7 mouse cellular contexts compared by ENCODE assay signal in the genomic region with DNA sequence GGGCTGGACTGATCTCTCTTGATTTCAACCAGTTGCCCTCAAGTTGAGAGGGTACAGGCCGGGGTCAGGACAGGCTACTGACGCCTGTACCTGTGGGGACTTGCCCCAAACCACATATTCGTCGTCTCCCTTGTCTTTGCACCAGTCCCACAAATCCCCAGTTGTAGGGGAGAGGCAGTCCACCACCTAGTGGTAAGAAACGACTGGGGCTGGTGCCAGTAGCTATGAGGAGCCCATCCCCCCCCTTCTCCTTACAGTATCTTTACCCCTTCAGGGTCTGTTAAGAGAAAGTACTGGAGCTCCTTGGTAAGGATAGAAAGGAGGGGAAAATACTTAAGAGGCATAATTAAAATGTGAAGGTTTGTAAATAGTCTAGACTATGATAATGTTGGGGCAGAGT. TPM values are rescaled to one million over a fixed set of nuclear protein-coding genes. Genes with fewer than 3 reads are reported as not detected.
DNase-seq lines count a peak whose midpoint lies in the region; ATAC-seq and TF ChIP-seq lines count a peak whose summit lies in the region.
"Not testable (repeated sequence)": the region's sequence is repeated elsewhere in the genome, so short reads cannot be mapped to it uniquely, and the experiment has no call there.

No protein-coding gene starts in this region.

- peak; percentile 43 for DNase-seq in R1 (ENCODE audit: low read depth, low spot score)
- DNase-seq in forebrain, postnatal 0 days; heart, postnatal 0 days (ENCODE audit: low spot score): not testable (repeated sequence)
- peak; percentile 65 for DNase-seq in lung, postnatal 10 days

- peaks cover 31% of the 10 kb centered on the region for H3K4me1 ChIP-seq in forebrain, postnatal 0 days (ENCODE audit: insufficient read depth)
- peaks cover 21% of the 10 kb centered on the region for H3K4me1 ChIP-seq in heart, postnatal 0 days (ENCODE audit: control insufficient read depth, insufficient read depth)
- peaks cover 48% of the 10 kb centered on the region for H3K4me1 ChIP-seq in kidney, embryonic 16.5 days (ENCODE audit: insufficient read depth, low read length)
- peaks cover 76% of the 10 kb centered on the region for H3K4me1 ChIP-seq in liver, embryonic 12.5 days
- peaks cover 21% of the 10 kb centered on the region for H3K4me1 ChIP-seq in stomach, embryonic 14.5 days (ENCODE audit: control insufficient read depth, insufficient read depth, low read length)

- TF ChIP-seq CTCF in forebrain, postnatal 0 days (IDR thresholded peaks at IDR 0.05; ENCODE audit: low read depth), result peak; percentile 25; the same call in 1 of the 2 replicates
- TF ChIP-seq CTCF in heart, postnatal 0 days (IDR thresholded peaks at IDR 0.05; ENCODE audit: low read depth), result peak; percentile 34

- H3K27ac ChIP-seq in forebrain, postnatal 0 days (ENCODE audit: low read depth, low read length); kidney, embryonic 16.5 days (ENCODE audit: low read length): not testable (repeated sequence)
- H3K27ac ChIP-seq in heart, postnatal 0 days (ENCODE audit: low read depth), result peak overlapping the region; percentile 90
- peak overlapping the region; percentile 94 for H3K27ac ChIP-seq in liver, embryonic 12.5 days
- H3K27ac ChIP-seq in stomach, embryonic 14.5 days (ENCODE audit: low read length), result 0 out of 2 replicates have a peak overlapping the region, but pooled peaks have one; percentile 33

- WGBS in forebrain, postnatal 0 days, result 50% methylated on average over 5 of the region's 5 CpGs
- 52% methylated on average over 5 of the region's 5 CpGs for WGBS in heart, postnatal 0 days
- WGBS in kidney, embryonic 16.5 days, result 53% methylated on average over 5 of the region's 5 CpGs
- 31% methylated on average over 5 of the region's 5 CpGs for WGBS in liver, embryonic 12.5 days (ENCODE audit: insufficient replicate concordance)
- WGBS in stomach, embryonic 14.5 days, result 52% methylated on average over 5 of the region's 5 CpGs

- H3K9me3 ChIP-seq in forebrain, postnatal 0 days (ENCODE audit: low read length); heart, postnatal 0 days (replicated peaks; ENCODE audit: control insufficient read depth, low read length); kidney, embryonic 16.5 days (ENCODE audit: low read length); liver, embryonic 12.5 days (replicated peaks); stomach, embryonic 14.5 days (ENCODE audit: control insufficient read depth, low read depth, low read length): not testable (repeated sequence)

- not testable (repeated sequence) for H3K27me3 ChIP-seq in forebrain, postnatal 0 days (ENCODE audit: insufficient read depth, low read length); heart, postnatal 0 days (ENCODE audit: control insufficient read depth, insufficient read depth, low read length); kidney, embryonic 16.5 days (ENCODE audit: insufficient read depth, low read length); liver, embryonic 12.5 days (replicated peaks); stomach, embryonic 14.5 days (ENCODE audit: control insufficient read depth, insufficient read depth, low read length)

- H3K9ac ChIP-seq in forebrain, postnatal 0 days; heart, postnatal 0 days (replicated peaks; ENCODE audit: low read depth, low read length); liver, embryonic 12.5 days; stomach, embryonic 14.5 days (replicated peaks; ENCODE audit: low read depth, low read length): not testable (repeated sequence)
- H3K9ac ChIP-seq in kidney, embryonic 16.5 days (replicated peaks; ENCODE audit: low read length), result 0 out of 2 replicates have a peak overlapping the region, but pooled peaks have one; percentile 33

- H3K4me2 ChIP-seq in forebrain, postnatal 0 days (ENCODE audit: low read depth); stomach, embryonic 14.5 days (replicated peaks; ENCODE audit: low read depth, low read length): not testable (repeated sequence)
- peak overlapping the region; percentile 26 for H3K4me2 ChIP-seq in heart, postnatal 0 days (ENCODE audit: low read depth, low read length)
- peak overlapping the region; percentile 26 for H3K4me2 ChIP-seq in kidney, embryonic 16.5 days (replicated peaks; ENCODE audit: low read depth, low read length)
- H3K4me2 ChIP-seq in liver, embryonic 12.5 days, result peak overlapping the region; percentile 22

- not testable (repeated sequence) for TF ChIP-seq EP300 in heart, postnatal 0 days (IDR thresholded peaks at IDR 0.05; ENCODE audit: low read depth)

- not testable (repeated sequence) for ATAC-seq in forebrain, postnatal 0 days; heart, postnatal 0 days (ENCODE audit: insufficient read depth, low read depth); kidney, embryonic 16.5 days (ENCODE audit: low FRiP score, low TSS enrichment); liver, embryonic 12.5 days; stomach, embryonic 14.5 days (ENCODE audit: insufficient number of reproducible peaks, insufficient read depth, low FRiP score, low read depth)

- H3K36me3 ChIP-seq in forebrain, postnatal 0 days (ENCODE audit: insufficient read depth), result peaks cover 29% of the 10 kb centered on the region
- H3K36me3 ChIP-seq in heart, postnatal 0 days (replicated peaks; ENCODE audit: control insufficient read depth, insufficient read depth, low read length), result peaks cover 25% of the 10 kb centered on the region
- peaks cover 27% of the 10 kb centered on the region for H3K36me3 ChIP-seq in kidney, embryonic 16.5 days (ENCODE audit: insufficient read depth, low read length)
- peaks cover 39% of the 10 kb centered on the region for H3K36me3 ChIP-seq in liver, embryonic 12.5 days
- H3K36me3 ChIP-seq in stomach, embryonic 14.5 days (ENCODE audit: control insufficient read depth, insufficient read depth, low read length), result peaks cover 20% of the 10 kb centered on the region

- not testable (repeated sequence) for H3K4me3 ChIP-seq in forebrain, postnatal 0 days (ENCODE audit: low read depth, low read length); liver, embryonic 12.5 days; stomach, embryonic 14.5 days (ENCODE audit: low read depth, low read length)
- H3K4me3 ChIP-seq in heart, postnatal 0 days (ENCODE audit: low read depth, low read length), result 0 out of 2 replicates have a peak overlapping the region, but pooled peaks have one; percentile 5
- peak overlapping the region; percentile 22; the same call in 1 of the 2 replicates for H3K4me3 ChIP-seq in kidney, embryonic 16.5 days (ENCODE audit: low read length)

RNA-seq across cellular contexts. Expression of gene Hyal2, which starts 2.2 kb away (rescaled TPM):
- total RNA-seq in forebrain, postnatal 0 days (2014; rRNA removed), result 48.5 and 51.5 TPM in 2 replicates
- polyA plus RNA-seq in forebrain, postnatal 0 days (2015; fragmentation: Nextera tagmentation; extraction: Ambion mirVana), result 42.2 and 43.1 TPM in 2 replicates
- total RNA-seq in heart, postnatal 0 days (2014; rRNA removed; ENCODE audit: low replicate concordance), result 67.8 and 97.3 TPM in 2 replicates
- 58.6 and 60.5 TPM in 2 replicates for polyA plus RNA-seq in heart, postnatal 0 days (2015; fragmentation: Nextera tagmentation; extraction: Ambion mirVana)
- polyA plus RNA-seq in kidney, embryonic 16.5 days (2015; fragmentation: Nextera tagmentation; extraction: Ambion mirVana), result 131 and 132 TPM in 2 replicates
- polyA plus RNA-seq in liver, embryonic 12.5 days (2016; fragmentation: Nextera tagmentation; extraction: Ambion mirVana), result 53.9 and 57.6 TPM in 2 replicates
- polyA plus RNA-seq in stomach, embryonic 14.5 days (2014; fragmentation: Nextera tagmentation; extraction: Ambion mirVana), result 119 and 127 TPM in 2 replicates

RNA-seq across cellular contexts. Expression of gene Tusc2, which starts 2.5 kb away (rescaled TPM):
- 109 and 118 TPM in 2 replicates for total RNA-seq in forebrain, postnatal 0 days (2014; rRNA removed)
- polyA plus RNA-seq in forebrain, postnatal 0 days (2015; fragmentation: Nextera tagmentation; extraction: Ambion mirVana), result 128 and 129 TPM in 2 replicates
- total RNA-seq in heart, postnatal 0 days (2014; rRNA removed; ENCODE audit: low replicate concordance), result 38.6 and 51.2 TPM in 2 replicates
- 37.0 and 38.8 TPM in 2 replicates for polyA plus RNA-seq in heart, postnatal 0 days (2015; fragmentation: Nextera tagmentation; extraction: Ambion mirVana)
- polyA plus RNA-seq in kidney, embryonic 16.5 days (2015; fragmentation: Nextera tagmentation; extraction: Ambion mirVana), result 45.3 and 48.0 TPM in 2 replicates
- 48.6 and 52.7 TPM in 2 replicates for polyA plus RNA-seq in liver, embryonic 12.5 days (2016; fragmentation: Nextera tagmentation; extraction: Ambion mirVana)
- 36.2 and 40.3 TPM in 2 replicates for polyA plus RNA-seq in stomach, embryonic 14.5 days (2014; fragmentation: Nextera tagmentation; extraction: Ambion mirVana)

RNA-seq across cellular contexts. Expression of gene Hyal1, which starts 11.2 kb away (rescaled TPM):
- total RNA-seq in forebrain, postnatal 0 days (2014; rRNA removed), result 3.5 and 3.9 TPM in 2 replicates
- polyA plus RNA-seq in forebrain, postnatal 0 days (2015; fragmentation: Nextera tagmentation; extraction: Ambion mirVana), result 1.9 and 2.0 TPM in 2 replicates
- 14.0 and 21.3 TPM in 2 replicates for total RNA-seq in heart, postnatal 0 days (2014; rRNA removed; ENCODE audit: low replicate concordance)
- 5.7 and 6.0 TPM in 2 replicates for polyA plus RNA-seq in heart, postnatal 0 days (2015; fragmentation: Nextera tagmentation; extraction: Ambion mirVana)
- polyA plus RNA-seq in kidney, embryonic 16.5 days (2015; fragmentation: Nextera tagmentation; extraction: Ambion mirVana), result 10.6 and 12.3 TPM in 2 replicates
- polyA plus RNA-seq in liver, embryonic 12.5 days (2016; fragmentation: Nextera tagmentation; extraction: Ambion mirVana), result 3.6 and 3.9 TPM in 2 replicates
- 10.3 and 12.1 TPM in 2 replicates for polyA plus RNA-seq in stomach, embryonic 14.5 days (2014; fragmentation: Nextera tagmentation; extraction: Ambion mirVana)

RNA-seq across cellular contexts. Expression of gene Naa80, which starts 13.1 kb away (rescaled TPM):
- total RNA-seq in forebrain, postnatal 0 days (2014; rRNA removed), result 15.8 and 27.0 TPM in 2 replicates
- 18.8 and 21.3 TPM in 2 replicates for polyA plus RNA-seq in forebrain, postnatal 0 days (2015; fragmentation: Nextera tagmentation; extraction: Ambion mirVana)
- total RNA-seq in heart, postnatal 0 days (2014; rRNA removed; ENCODE audit: low replicate concordance), result 28.4 and 58.8 TPM in 2 replicates
- polyA plus RNA-seq in heart, postnatal 0 days (2015; fragmentation: Nextera tagmentation; extraction: Ambion mirVana), result 14.5 and 17.5 TPM in 2 replicates
- 21.8 and 24.1 TPM in 2 replicates for polyA plus RNA-seq in kidney, embryonic 16.5 days (2015; fragmentation: Nextera tagmentation; extraction: Ambion mirVana)
- polyA plus RNA-seq in liver, embryonic 12.5 days (2016; fragmentation: Nextera tagmentation; extraction: Ambion mirVana), result 12.5 and 12.9 TPM in 2 replicates
- polyA plus RNA-seq in stomach, embryonic 14.5 days (2014; fragmentation: Nextera tagmentation; extraction: Ambion mirVana), result 17.3 and 19.9 TPM in 2 replicates

RNA-seq across cellular contexts. Expression of gene Rassf1, which starts 14.2 kb away (rescaled TPM):
- total RNA-seq in forebrain, postnatal 0 days (2014; rRNA removed), result 21.7 and 25.2 TPM in 2 replicates
- 26.6 and 33.3 TPM in 2 replicates for polyA plus RNA-seq in forebrain, postnatal 0 days (2015; fragmentation: Nextera tagmentation; extraction: Ambion mirVana)
- 28.7 and 39.0 TPM in 2 replicates for total RNA-seq in heart, postnatal 0 days (2014; rRNA removed; ENCODE audit: low replicate concordance)
- 34.4 and 35.1 TPM in 2 replicates for polyA plus RNA-seq in heart, postnatal 0 days (2015; fragmentation: Nextera tagmentation; extraction: Ambion mirVana)
- 66.8 and 68.9 TPM in 2 replicates for polyA plus RNA-seq in kidney, embryonic 16.5 days (2015; fragmentation: Nextera tagmentation; extraction: Ambion mirVana)
- 22.2 and 24.8 TPM in 2 replicates for polyA plus RNA-seq in liver, embryonic 12.5 days (2016; fragmentation: Nextera tagmentation; extraction: Ambion mirVana)
- 53.6 and 54.1 TPM in 2 replicates for polyA plus RNA-seq in stomach, embryonic 14.5 days (2014; fragmentation: Nextera tagmentation; extraction: Ambion mirVana)
